Mouse (Mus musculus) intestine, postnatal 0 days (tissue): ENCODE measurements around the gene Ugt1a6a. TPM values are rescaled to one million over a fixed set of nuclear protein-coding genes. Genes with fewer than 3 reads are reported as not detected.

Experiments
- ATAC-seq: fragments of 200-750 bp; cut with Nextera tagmentation; 2 replicates; pipeline ENCODE4 v1.8.0; 2017; ENCODE audit warnings: mild to moderate bottlenecking, moderate TSS enrichment, moderate library complexity
- H3K27ac ChIP-seq: fragments of 300-500 bp; sonication (generic); 2 replicates; pipeline ENCODE4 v1.5.1; 2014; ENCODE audit warnings: mild to moderate bottlenecking, low read depth, low read length, moderate library complexity
- H3K27me3 ChIP-seq: fragments of 300-500 bp; sonication (generic); replicated peaks from 2 replicates; pipeline ENCODE4 v1.6.1; 2014; ENCODE audit warnings: low read length, mixed read lengths; ENCODE audit not compliant: control insufficient read depth, insufficient read depth
- H3K36me3 ChIP-seq: fragments of 300-500 bp; sonication (generic); 2 replicates; pipeline ENCODE4 v1.6.1; 2014; ENCODE audit warnings: mild to moderate bottlenecking, moderate library complexity; ENCODE audit not compliant: control insufficient read depth, insufficient read depth
- H3K4me1 ChIP-seq: fragments of 300-500 bp; sonication (generic); replicated peaks from 2 replicates; pipeline ENCODE4 v1.6.1; 2014; ENCODE audit warnings: antibody characterized with exemption, low read length, mixed read lengths; ENCODE audit not compliant: control insufficient read depth, insufficient read depth
- H3K4me2 ChIP-seq: fragments of 300-500 bp; sonication (generic); replicated peaks from 2 replicates; pipeline ENCODE4 v1.6.1; 2014; ENCODE audit warnings: low read depth, mild to moderate bottlenecking, moderate library complexity
- H3K4me3 ChIP-seq: fragments of 300-500 bp; sonication (generic); 2 replicates; pipeline ENCODE4 v1.5.1; 2014; ENCODE audit warnings: low read depth, low read length
- H3K9ac ChIP-seq: fragments of 300-500 bp; sonication (generic); 2 replicates; pipeline ENCODE4 v1.6.1; 2014; ENCODE audit warnings: mild to moderate bottlenecking, low read depth, low read length
- H3K9me3 ChIP-seq: fragments of 300-500 bp; sonication (generic); 2 replicates; pipeline ENCODE4 v1.6.1; 2016; ENCODE audit warnings: mixed run types; ENCODE audit not compliant: control insufficient read depth
- CTCF ChIP-seq: sonication (generic); IDR thresholded peaks from 2 replicates; pipeline ENCODE4 v1.5.1; 2016; ENCODE audit warnings: low read depth, mild to moderate bottlenecking, control low read depth, antibody characterized with exemption, moderate library complexity
- WGBS: fragments of 180-500 bp; shearing (Covaris S2); extraction: QIAGEN DNeasy Blood & Tissue Kit; methylation state at CpG from one replicate; pipeline ENCODE4 v1.1.7; 2014; 5-methylcytosine and 5-hydroxymethylcytosine counted together
- polyA plus RNA-seq: library from polyadenylated mRNA; unstranded; fragments of >200 nt; fragmentation: Nextera tagmentation; extraction: Ambion mirVana; gene quantifications from 2 replicates; pipeline ENCODE4 v1.2.1, GENCODE M21; 2015

The Ugt1a6a gene
- polyA plus RNA-seq, 1 experiment from 2014 or later, result 5.7 TPM

DNA sequence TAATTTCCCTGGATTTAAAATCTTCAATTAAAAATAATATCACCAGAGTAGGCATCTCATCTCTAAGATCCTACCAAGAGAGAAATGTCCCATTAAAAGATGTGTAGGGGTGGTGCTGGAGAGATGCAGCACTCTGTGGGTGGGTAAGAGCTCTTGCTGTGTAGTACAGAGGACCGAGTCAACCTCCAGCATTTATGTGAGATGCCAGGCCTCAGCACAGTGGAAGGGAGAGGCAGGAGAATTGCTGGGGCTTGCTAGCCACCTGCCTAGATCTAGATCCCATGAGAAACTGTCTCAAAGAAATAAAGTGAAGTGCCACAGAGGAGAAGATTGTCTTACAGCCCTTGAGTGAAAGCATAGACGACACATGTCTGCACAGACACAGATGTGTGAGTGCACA, 81.9 kb downstream of the Ugt1a6a start:
- no peak overlapping the region for H3K4me3 ChIP-seq
- no peak overlapping the region for H3K27ac ChIP-seq
- no peak for TF ChIP-seq CTCF
- H3K9me3 ChIP-seq, result peaks cover 50% of the 10 kb centered on the region
- WGBS, result 59% methylated on average over 2 of the region's 2 CpGs
- no peak for ATAC-seq
- H3K4me1 ChIP-seq, result no peaks in the 10 kb centered on the region
- H3K36me3 ChIP-seq, result no peaks in the 10 kb centered on the region
- no peak overlapping the region for H3K9ac ChIP-seq
- no peak overlapping the region for H3K4me2 ChIP-seq
- no peaks in the 10 kb centered on the region for H3K27me3 ChIP-seq

DNA sequence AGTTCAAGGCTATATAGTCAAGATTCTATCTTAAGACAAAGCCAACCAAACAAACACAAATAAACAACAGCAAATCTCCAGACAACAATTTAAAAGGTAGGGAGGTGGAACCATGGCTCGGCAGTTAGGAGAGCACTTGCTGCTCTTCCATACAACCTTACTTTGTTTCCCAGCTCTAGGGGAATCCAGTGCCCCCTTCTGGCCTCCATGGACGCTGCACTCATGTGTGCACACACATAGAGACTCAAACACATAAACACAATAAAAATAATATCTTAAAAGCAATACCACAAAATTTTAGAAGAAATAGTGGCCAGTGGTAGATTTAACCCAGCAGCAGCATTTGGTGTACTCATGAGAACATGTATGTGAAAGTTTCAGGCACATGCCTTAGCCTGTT, 82.5 kb downstream of the Ugt1a6a start:
- no peak overlapping the region for H3K4me3 ChIP-seq
- H3K4me2 ChIP-seq, result no peak overlapping the region
- peaks cover 46% of the 10 kb centered on the region for H3K9me3 ChIP-seq
- 61% methylated on average over 2 of the region's 2 CpGs for WGBS
- H3K27me3 ChIP-seq, result no peaks in the 10 kb centered on the region
- H3K9ac ChIP-seq, result no peak overlapping the region
- no peaks in the 10 kb centered on the region for H3K36me3 ChIP-seq
- no peak overlapping the region for H3K27ac ChIP-seq
- H3K4me1 ChIP-seq, result no peaks in the 10 kb centered on the region
- no peak for ATAC-seq
- TF ChIP-seq CTCF, result no peak

DNA sequence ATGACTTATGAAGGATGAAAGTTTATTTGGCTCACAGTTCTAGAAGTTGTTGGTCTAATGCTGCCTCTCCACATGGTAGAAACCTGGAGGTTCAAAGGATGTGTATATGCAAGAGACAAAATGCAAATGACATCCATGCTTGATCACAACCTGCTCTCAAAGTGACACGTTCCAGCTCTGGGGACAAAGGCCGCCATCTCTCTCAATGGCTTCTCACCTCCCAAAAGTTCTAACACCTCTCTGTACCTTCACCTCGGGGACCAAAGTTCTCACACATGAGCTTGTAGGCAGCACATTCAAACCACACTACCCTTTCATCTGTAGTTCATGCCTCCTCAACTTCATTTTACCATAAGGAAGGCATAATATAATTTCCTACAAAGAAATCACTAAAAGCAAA, 83.0 kb downstream of the Ugt1a6a start:
- H3K9me3 ChIP-seq, result peaks cover 44% of the 10 kb centered on the region
- H3K36me3 ChIP-seq, result no peaks in the 10 kb centered on the region
- H3K4me2 ChIP-seq, result no peak overlapping the region
- H3K9ac ChIP-seq, result no peak overlapping the region
- ATAC-seq, result no peak
- H3K4me1 ChIP-seq, result no peaks in the 10 kb centered on the region
- 37% methylated on average over 3 of the region's 3 CpGs for WGBS
- no peak for TF ChIP-seq CTCF
- no peak overlapping the region for H3K27ac ChIP-seq
- H3K27me3 ChIP-seq, result no peaks in the 10 kb centered on the region
- H3K4me3 ChIP-seq, result no peak overlapping the region

DNA sequence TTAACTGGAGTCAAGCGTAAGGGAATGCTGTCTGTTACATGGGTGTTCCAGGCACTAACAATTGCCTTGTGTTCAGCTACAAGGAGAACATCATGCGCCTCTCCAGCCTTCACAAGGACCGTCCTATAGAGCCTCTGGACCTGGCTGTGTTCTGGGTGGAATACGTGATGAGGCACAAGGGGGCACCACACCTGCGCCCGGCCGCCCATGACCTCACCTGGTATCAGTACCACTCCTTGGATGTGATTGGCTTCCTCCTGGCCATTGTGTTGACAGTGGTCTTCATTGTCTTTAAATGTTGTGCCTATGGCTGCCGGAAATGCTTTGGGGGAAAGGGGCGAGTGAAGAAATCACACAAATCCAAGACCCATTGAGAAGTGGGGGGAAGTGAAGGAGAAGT, 83.4 kb downstream of the Ugt1a6a start:
- H3K27ac ChIP-seq, result no peak overlapping the region
- H3K27me3 ChIP-seq, result no peaks in the 10 kb centered on the region
- H3K9me3 ChIP-seq, result peaks cover 39% of the 10 kb centered on the region
- no peak overlapping the region for H3K4me3 ChIP-seq
- no peak for TF ChIP-seq CTCF
- 73% methylated on average over 9 of the region's 9 CpGs for WGBS
- no peak overlapping the region for H3K4me2 ChIP-seq
- no peak overlapping the region for H3K9ac ChIP-seq
- H3K36me3 ChIP-seq, result no peaks in the 10 kb centered on the region
- ATAC-seq, result no peak
- no peaks in the 10 kb centered on the region for H3K4me1 ChIP-seq

DNA sequence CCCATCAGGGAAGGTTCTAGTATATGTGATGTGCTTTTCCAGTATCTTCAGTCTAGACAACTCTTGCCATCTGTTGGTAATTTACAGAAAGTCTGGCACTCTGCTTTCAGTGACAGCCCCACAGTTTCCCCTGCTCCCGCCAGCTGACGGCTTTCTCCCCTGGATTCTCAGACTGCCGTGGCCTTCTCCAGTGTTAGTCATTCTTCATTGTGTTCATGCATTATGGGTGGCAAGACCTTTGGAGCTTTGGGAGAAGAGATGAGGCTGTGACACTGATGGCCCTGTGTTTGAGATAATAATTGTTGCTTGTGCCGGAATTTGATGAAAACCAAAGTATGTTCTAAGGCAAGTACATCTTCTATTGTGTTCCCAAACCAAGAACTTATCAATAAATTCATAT, 84.0 kb downstream of the Ugt1a6a start:
- no peak overlapping the region for H3K4me3 ChIP-seq
- no peak overlapping the region for H3K9ac ChIP-seq
- no peak for TF ChIP-seq CTCF
- H3K27me3 ChIP-seq, result no peaks in the 10 kb centered on the region
- peaks cover 35% of the 10 kb centered on the region for H3K9me3 ChIP-seq
- no peak overlapping the region for H3K4me2 ChIP-seq
- H3K27ac ChIP-seq, result no peak overlapping the region
- H3K4me1 ChIP-seq, result no peaks in the 10 kb centered on the region
- 52% methylated on average over 4 of the region's 4 CpGs for WGBS
- no peaks in the 10 kb centered on the region for H3K36me3 ChIP-seq
- ATAC-seq, result no peak

DNA sequence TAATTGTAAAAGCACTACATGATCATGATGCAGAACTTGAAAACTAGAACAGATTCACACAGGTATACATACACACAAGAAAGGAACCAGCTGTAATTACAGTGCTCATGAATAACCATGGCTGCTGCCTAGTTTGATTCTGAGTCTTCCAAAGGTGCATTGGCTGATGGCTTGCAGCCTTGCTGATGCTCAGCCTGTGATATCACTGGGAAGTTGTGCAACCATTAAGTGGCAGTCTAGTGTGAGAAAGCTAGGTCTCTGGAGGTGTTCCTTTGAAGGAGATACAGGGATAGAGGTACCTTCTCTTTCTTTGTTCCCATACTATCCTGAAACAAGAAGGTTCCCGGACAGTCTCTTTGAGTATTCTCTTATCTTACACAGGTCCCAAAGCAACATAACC, 84.4 kb downstream of the Ugt1a6a start:
- no peak for TF ChIP-seq CTCF
- ATAC-seq, result no peak
- Histone ChIP-seq H3K4me1 (no peaks in the 10 kb centered on the region), H3K27me3 (no peaks in the 10 kb centered on the region), H3K4me3 (no peak overlapping the region), H3K36me3 (no peaks in the 10 kb centered on the region), H3K4me2 (no peak overlapping the region), H3K9ac (no peak overlapping the region), H3K27ac (no peak overlapping the region), H3K9me3 (peaks cover 30% of the 10 kb centered on the region)
- 19% methylated on average over 1 of the region's 1 CpGs for WGBS

DNA sequence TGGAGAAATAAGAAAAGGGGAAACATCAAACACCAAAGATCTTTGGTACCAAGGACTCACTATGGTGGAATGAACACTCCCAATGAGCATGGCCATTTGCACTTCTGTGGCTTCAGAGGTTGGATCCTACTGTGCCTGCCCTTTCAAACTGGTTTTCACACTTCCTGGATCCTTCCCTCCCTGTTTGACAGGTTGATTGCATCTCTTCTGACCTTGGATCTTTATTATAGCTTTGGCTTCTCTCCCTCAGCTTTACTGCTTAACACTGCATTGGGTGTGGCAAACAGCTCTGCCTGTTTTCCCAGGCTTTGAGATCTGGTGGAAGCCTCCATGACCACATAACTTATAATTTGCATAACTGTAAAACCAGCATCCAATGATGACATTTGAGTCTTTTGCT, 85.7 kb downstream of the Ugt1a6a start:
- ATAC-seq, result no peak
- no peaks in the 10 kb centered on the region for H3K27me3 ChIP-seq
- no peak overlapping the region for H3K4me2 ChIP-seq
- no peaks in the 10 kb centered on the region for H3K36me3 ChIP-seq
- H3K4me1 ChIP-seq, result no peaks in the 10 kb centered on the region
- no peak for TF ChIP-seq CTCF
- H3K27ac ChIP-seq, result no peak overlapping the region
- peaks cover 20% of the 10 kb centered on the region for H3K9me3 ChIP-seq
- H3K9ac ChIP-seq, result no peak overlapping the region
- H3K4me3 ChIP-seq, result no peak overlapping the region
